Mouse (Mus musculus) intestine, embryonic 14.5 days (tissue): ENCODE results near the gene Cd3e. TPM values are rescaled to one million over a fixed set of nuclear protein-coding genes. Genes with fewer than 3 reads are reported as not detected.

Experiments
- ATAC-seq: fragments of 200-750 bp; cut with Nextera tagmentation; replicated peaks from 2 replicates; pipeline ENCODE4 v1.8.0; 2017; ENCODE audit warnings: low read depth, moderate number of reproducible peaks, moderate TSS enrichment, moderate library complexity; ENCODE audit not compliant: low FRiP score, low TSS enrichment
- DNase-seq: peaks from one replicate; pipeline ENCODE4 v3.0.0-alpha.2; 2018; ENCODE audit warnings: low spot score
- H3K27ac ChIP-seq: fragments of 300-500 bp; sonication (generic); 2 replicates; pipeline ENCODE4 v1.5.1; 2014; ENCODE audit warnings: low read depth, mild to moderate bottlenecking, control low read depth
- H3K27me3 ChIP-seq: fragments of 300-500 bp; sonication (generic); replicated peaks from 2 replicates; pipeline ENCODE4 v1.6.1; 2014; ENCODE audit warnings: low read length, control low read depth; ENCODE audit not compliant: control insufficient read depth, insufficient read depth
- H3K36me3 ChIP-seq: fragments of 300-500 bp; sonication (generic); 2 replicates; pipeline ENCODE4 v1.6.1; 2014; ENCODE audit warnings: low read length, control low read depth; ENCODE audit not compliant: control insufficient read depth, insufficient read depth
- H3K4me1 ChIP-seq: fragments of 300-500 bp; sonication (generic); replicated peaks from 2 replicates; pipeline ENCODE4 v1.6.1; 2014; ENCODE audit warnings: low read length, control low read depth, mixed read lengths; ENCODE audit not compliant: control insufficient read depth, insufficient read depth
- H3K4me2 ChIP-seq: fragments of 300-500 bp; sonication (generic); 2 replicates; pipeline ENCODE4 v1.6.1; 2014; ENCODE audit warnings: low read length
- H3K4me3 ChIP-seq: fragments of 300-500 bp; sonication (generic); 2 replicates; pipeline ENCODE4 v1.5.1; 2014; ENCODE audit warnings: low read depth, low read length, control low read depth, mixed read lengths
- H3K9ac ChIP-seq: fragments of 300-500 bp; sonication (generic); 2 replicates; pipeline ENCODE4 v1.6.1; 2014; ENCODE audit warnings: mild to moderate bottlenecking, low read length
- H3K9me3 ChIP-seq: fragments of 300-500 bp; sonication (generic); 2 replicates; pipeline ENCODE4 v1.6.1; 2016; ENCODE audit warnings: low read length, control low read depth; ENCODE audit not compliant: control insufficient read depth
- WGBS: fragments of 180-500 bp; shearing (Covaris S2); extraction: QIAGEN DNeasy Blood & Tissue Kit; methylation state at CpG from one replicate; pipeline ENCODE4 v1.1.7; 2014; 5-methylcytosine and 5-hydroxymethylcytosine counted together
- polyA plus RNA-seq: library from polyadenylated mRNA; unstranded; fragments of >200 nt; fragmentation: Nextera tagmentation; extraction: Ambion mirVana; gene quantifications from 2 replicates; pipeline ENCODE4 v1.2.1, GENCODE M21; 2014

Gene Cd3e
- polyA plus RNA-seq, 1 experiment from 2014 or later = 0.49 TPM

DNA sequence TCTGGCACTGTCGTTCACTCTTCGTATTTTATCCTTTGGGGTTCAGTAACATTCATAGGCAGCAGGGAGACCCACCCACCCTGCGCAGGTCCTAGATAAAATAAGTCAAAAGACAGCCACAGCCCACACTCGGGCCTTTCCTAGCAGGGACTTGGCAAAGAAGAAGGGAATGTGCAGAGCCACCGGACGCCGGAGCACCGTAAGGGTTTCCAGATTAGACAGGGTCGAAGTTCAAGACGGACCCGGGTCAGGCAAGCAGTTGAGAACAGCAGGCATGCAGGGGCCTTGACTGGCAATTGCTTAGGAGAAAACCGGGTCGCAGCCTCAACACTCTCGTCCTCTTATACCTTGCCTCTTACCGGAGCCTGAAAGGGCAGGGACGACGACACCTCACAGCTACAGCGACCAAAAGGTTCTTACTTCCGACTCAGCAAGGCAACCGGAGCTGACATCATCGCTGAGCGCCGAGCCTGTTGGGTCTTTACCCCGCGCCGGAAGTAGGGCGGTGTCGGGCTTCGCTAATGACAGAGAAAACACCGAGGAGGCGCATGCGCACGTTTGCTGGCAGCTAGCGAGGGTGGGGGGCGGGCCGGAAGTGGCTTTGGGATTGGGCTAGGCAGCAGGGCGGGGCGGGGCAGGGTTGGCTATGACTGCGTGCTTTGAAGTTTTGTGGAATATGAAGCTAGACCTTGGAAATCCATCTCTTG lies 44.1 kb downstream of the Cd3e start, which contains the start of gene Ube4a:
Gene Ube4a, minus strand, starts transcription at position 475 of the 707 bp plus-strand sequence.
- Histone ChIP-seq H3K27me3 (no peaks in the 10 kb centered on the region), H3K9ac (peak within 1 kb of the TSS; percentile 71), H3K4me1 (peaks cover 12% of the 10 kb centered on the region), H3K4me2 (peak within 1 kb of the TSS; percentile 96), H3K4me3 (peak within 1 kb of the TSS; percentile 77), H3K9me3 (no peaks in the 10 kb centered on the region), H3K27ac (no peak within 1 kb of the TSS; the same call in 1 of the 2 replicates), H3K36me3 (peaks cover 25% of the 10 kb centered on the region)
- peak; percentile 95 for ATAC-seq
- peak; percentile 100 for DNase-seq
- under 1% methylated on average over 39 of the region's 39 CpGs for WGBS

DNA sequence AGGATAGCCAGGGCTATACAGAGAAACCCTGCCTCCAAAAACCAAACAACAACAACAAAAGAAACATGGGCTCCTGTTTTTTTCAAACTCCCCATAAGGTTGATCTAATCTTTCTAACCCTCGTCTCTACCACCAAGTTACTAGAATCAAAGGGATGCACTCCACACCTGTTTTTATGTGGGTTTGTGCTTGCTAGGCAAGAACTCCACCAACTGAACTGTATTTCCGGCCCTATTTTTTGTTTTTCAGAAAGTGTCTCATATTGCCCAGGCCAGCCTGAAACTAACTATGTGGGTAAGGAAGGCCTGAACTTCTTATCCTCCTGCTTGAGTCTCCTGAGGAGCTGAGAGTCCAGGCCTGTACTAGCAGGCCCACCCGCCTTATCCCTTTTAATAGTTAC lies 55.0 kb downstream of the Cd3e start:
- H3K4me1 ChIP-seq = no peaks in the 10 kb centered on the region
- WGBS = 88% methylated on average over 3 of the region's 3 CpGs
- H3K4me2 ChIP-seq = no peak overlapping the region
- H3K27ac ChIP-seq = no peak overlapping the region
- H3K4me3 ChIP-seq = no peak overlapping the region
- DNase-seq (no peak), ATAC-seq (no peak)
- peaks cover 88% of the 10 kb centered on the region for H3K36me3 ChIP-seq
- H3K9me3 ChIP-seq = no peaks in the 10 kb centered on the region
- no peaks in the 10 kb centered on the region for H3K27me3 ChIP-seq
- no peak overlapping the region for H3K9ac ChIP-seq

Other genes starting within 250 kb of the Cd3e start
- gene Arcn1, start 241.8 kb downstream of the Cd3e start, polyA plus RNA-seq = 188 and 192 TPM in 2 replicates
- gene Ift46, start 241.7 kb downstream of the Cd3e start, polyA plus RNA-seq = 87.8 and 96.0 TPM in 2 replicates
- gene Tmem25, start 210.3 kb downstream of the Cd3e start, polyA plus RNA-seq = 3.3 and 3.9 TPM in 2 replicates
- 1.5 and 2.7 TPM in 2 replicates for gene Ttc36, start 206.6 kb downstream of the Cd3e start, polyA plus RNA-seq
- 10.4 and 14.7 TPM in 2 replicates for gene Kmt2a, start 128.3 kb downstream of the Cd3e start, polyA plus RNA-seq
- gene Atp5l, start 88.9 kb downstream of the Cd3e start, polyA plus RNA-seq = 722 and 905 TPM in 2 replicates
- 28.0 and 31.3 TPM in 2 replicates for gene Ube4a, start 44.0 kb downstream of the Cd3e start, polyA plus RNA-seq
- gene Cd3g, start 29.2 kb downstream of the Cd3e start, polyA plus RNA-seq = 0.35 and 0.55 TPM in 2 replicates
- not detected in 2 replicates for gene Cd3d, start 27.8 kb downstream of the Cd3e start, polyA plus RNA-seq
- 26.7 and 27.0 TPM in 2 replicates for gene Mpzl2, start 30.2 kb upstream of the Cd3e start, polyA plus RNA-seq
- 6.3 and 6.5 TPM in 2 replicates for gene Mpzl3, start 45.6 kb upstream of the Cd3e start, polyA plus RNA-seq
- gene Jaml, start 69.6 kb upstream of the Cd3e start, polyA plus RNA-seq = 42.7 and 49.4 TPM in 2 replicates
- 3.7 and 3.8 TPM in 2 replicates for gene Scn2b, start 108.2 kb upstream of the Cd3e start, polyA plus RNA-seq
- gene Scn4b, start 128.8 kb upstream of the Cd3e start, polyA plus RNA-seq = not detected in 2 replicates
- 0.22 TPM in 1 of 2 replicates, not detected in the other for gene BC049352, start 172.4 kb upstream of the Cd3e start, polyA plus RNA-seq
- gene Tmprss4, start 194.5 kb upstream of the Cd3e start, polyA plus RNA-seq = 22.3 and 23.2 TPM in 2 replicates